Mouse (Mus musculus): ENCODE results near the gene Btk. TPM values are rescaled to one million over a fixed set of nuclear protein-coding genes. Genes with fewer than 3 reads are reported as not detected.
A peak's percentile ranks its signal among the peaks of the same experiment; 100 is the strongest.

Gene Btk
- 1 to 10 TPM; 1.1 TPM for total RNA-seq (2021)

- intact Hi-C loops (cut with DNase I): no loop called here
- DNase-seq (ENCODE audit: low spot score in 2 of 2): no peak
Measured at GRCm38 (mm10) chrX:134582888-134583669, at the start of gene Btk. Gene Btk, minus strand, starts transcription at chrX:134583570.

- intact Hi-C loops (cut with DNase I): no loop called here
- no peak for DNase-seq (ENCODE audit: low spot score in 2 of 2)
Measured at GRCm38 (mm10) chrX:134632710-134633109, 49.3 kb upstream of the Btk start.

- DNase-seq (ENCODE audit: low spot score in 2 of 2): no peak
- intact Hi-C loops (cut with DNase I): no loop called here
Measured at GRCm38 (mm10) chrX:134628200-134628599, 44.8 kb upstream of the Btk start.

GRCm38 (mm10) chrX:134623350-134623749 lies 40.0 kb upstream of the Btk start:
- intact Hi-C loops (cut with DNase I): no loop called here

GRCm38 (mm10) chrX:134621685-134622084 lies 38.3 kb upstream of the Btk start:
- no peak for DNase-seq (ENCODE audit: low spot score in 2 of 2)
- intact Hi-C loops (cut with DNase I): no loop called here

More at GRCm38 (mm10) chrX:134623350-134623749, 40.0 kb upstream of the Btk start:
- DNase-seq (ENCODE audit: low spot score in 2 of 2): no peak

- intact Hi-C loops (cut with DNase I): no loop called here
- DNase-seq (ENCODE audit: low spot score in 2 of 2): no peak
Measured at GRCm38 (mm10) chrX:134620254-134620865, 37.0 kb upstream of the Btk start.

- DNase-seq (ENCODE audit: low spot score in 2 of 2): no peak
- intact Hi-C loops (cut with DNase I): loop anchor here (10.0 kb wide), 2 partner anchors 65 to 305 kb away; partner anchors contain the start of gene Armcx4
Measured at GRCm38 (mm10) chrX:134619695-134620094, 36.3 kb upstream of the Btk start.

GRCm38 (mm10) chrX:134614306-134614705 lies 30.9 kb upstream of the Btk start:
- intact Hi-C loops (cut with DNase I): loop anchor here (5.0 to 10.0 kb wide), 3 partner anchors 70 to 310 kb away; partner anchors contain the start of genes Armcx1 and Armcx4
- DNase-seq (ENCODE audit: low spot score in 2 of 2): no peak

GRCm38 (mm10) chrX:134612285-134612959 lies 29.1 kb upstream of the Btk start:
- peak in 1 of 2 experiments; percentile 17 for DNase-seq (ENCODE audit: low spot score in 2 of 2)
- intact Hi-C loops (cut with DNase I): loop anchor here (5.0 to 10.0 kb wide), 3 partner anchors 72 to 312 kb away; partner anchors contain the start of genes Armcx1 and Armcx4

GRCm38 (mm10) chrX:134610984-134611383 lies 27.6 kb upstream of the Btk start:
- no peak for DNase-seq (ENCODE audit: low spot score in 2 of 2)
- intact Hi-C loops (cut with DNase I): loop anchor here (5.0 to 10.0 kb wide), 3 partner anchors 74 to 314 kb away; partner anchors contain the start of genes Armcx1 and Armcx4

GRCm38 (mm10) chrX:134609472-134609871 lies 26.1 kb upstream of the Btk start:
- intact Hi-C loops (cut with DNase I): no loop called here
- DNase-seq (ENCODE audit: low spot score in 2 of 2): no peak

- no peak for DNase-seq (ENCODE audit: low spot score in 2 of 2)
- intact Hi-C loops (cut with DNase I): loop anchor here (2.0 kb wide), 1 partner anchor 17 kb away; the partner anchor contains the start of gene Rpl36a
Measured at GRCm38 (mm10) chrX:134601380-134602120, 18.2 kb upstream of the Btk start.

GRCm38 (mm10) chrX:134600659-134601379 lies 17.4 kb upstream of the Btk start, which contains the start of the genes Gla and Hnrnph2:
Gene Gla, minus strand, starts transcription at chrX:134601125.
Gene Hnrnph2, plus strand, starts transcription at chrX:134601179.
- peak; percentile 86 to 87 for DNase-seq (ENCODE audit: low spot score in 2 of 2)
- intact Hi-C loops (cut with DNase I): loop anchor here (2.0 kb wide), 1 partner anchor 16 kb away; the partner anchor contains the start of gene Rpl36a

GRCm38 (mm10) chrX:134599922-134600565 lies 16.7 kb upstream of the Btk start:
- DNase-seq (ENCODE audit: low spot score in 2 of 2): no peak
- intact Hi-C loops (cut with DNase I): loop anchor here (2.0 kb wide), 1 partner anchor 15 kb away; the partner anchor contains the start of gene Rpl36a

- no peak for DNase-seq (ENCODE audit: low spot score in 2 of 2)
- intact Hi-C loops (cut with DNase I): loop anchor here (5.0 kb wide), 1 partner anchor 38 kb away; no protein-coding TSS in a partner anchor
Measured at GRCm38 (mm10) chrX:134589836-134590235, 6.5 kb upstream of the Btk start.

- intact Hi-C loops (cut with DNase I): loop anchor here (5.0 kb wide), 1 partner anchor 37 kb away; no protein-coding TSS in a partner anchor
Measured at GRCm38 (mm10) chrX:134588997-134589396, 5.6 kb upstream of the Btk start.

GRCm38 (mm10) chrX:134588261-134588660 lies 4.9 kb upstream of the Btk start:
- no peak for DNase-seq (ENCODE audit: low spot score in 2 of 2)
- intact Hi-C loops (cut with DNase I): loop anchor here (5.0 kb wide), 1 partner anchor 36 kb away; no protein-coding TSS in a partner anchor

More at GRCm38 (mm10) chrX:134588997-134589396, 5.6 kb upstream of the Btk start:
- no peak for DNase-seq (ENCODE audit: low spot score in 2 of 2)

GRCm38 (mm10) chrX:134586447-134586846 lies 3.1 kb upstream of the Btk start:
- no peak for DNase-seq (ENCODE audit: low spot score in 2 of 2)
- intact Hi-C loops (cut with DNase I): loop anchor here (5.0 kb wide), 1 partner anchor 34 kb away; no protein-coding TSS in a partner anchor

Measured in left cerebral cortex, postnatal 36 days (tissue).